Mouse (Mus musculus): ENCODE measurements around the gene 4933425L06Rik.

DNA sequence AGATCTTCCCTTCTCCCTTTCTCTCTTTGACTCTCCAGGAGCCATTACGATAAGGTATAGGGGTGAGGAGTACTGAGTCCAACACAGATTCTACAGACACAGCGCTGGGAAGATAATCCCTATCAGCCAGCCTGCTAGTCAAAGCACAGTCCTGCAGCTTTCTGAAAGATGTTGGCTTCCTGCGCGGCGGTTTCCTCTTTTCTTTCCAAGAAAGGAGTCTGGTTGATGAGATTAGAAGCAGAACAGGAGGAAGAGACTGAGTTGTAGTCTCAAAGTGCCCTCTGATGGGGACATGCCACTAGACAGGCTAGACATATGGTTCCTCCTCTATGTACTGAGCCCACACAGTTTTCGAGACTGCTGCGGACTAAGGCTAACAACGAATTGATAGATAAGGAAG is 33.3 kb upstream of the 4933425L06Rik start:
- TF ChIP-seq EP300 (IDR thresholded peaks at IDR 0.05; ENCODE audit: insufficient read depth, low read depth, low read length): no peak
- TF ChIP-seq POLR2A (IDR thresholded peaks at IDR 0.05; ENCODE audit: insufficient read depth, low read depth, low read length): no peak

Measured in heart, adult 2 months (tissue).